Mouse (Mus musculus) limb, embryonic 12.5 days (tissue): ENCODE results near the gene Sars. TPM values are rescaled to one million over a fixed set of nuclear protein-coding genes. Genes with fewer than 3 reads are reported as not detected.

Experiments
- ATAC-seq: fragments of 200-750 bp; cut with Nextera tagmentation; 2 replicates; pipeline ENCODE4 v1.8.0; 2017; ENCODE audit warnings: low read depth, moderate TSS enrichment; ENCODE audit not compliant: insufficient number of reproducible peaks, insufficient read depth, low FRiP score, low TSS enrichment
- H3K27ac ChIP-seq: fragments of 300-500 bp; sonication (generic); 2 replicates; pipeline ENCODE4 v1.5.1; 2016; ENCODE audit warnings: mild to moderate bottlenecking, moderate library complexity
- H3K27me3 ChIP-seq: fragments of 300-500 bp; sonication (generic); 2 replicates; pipeline ENCODE4 v1.6.1; 2016; ENCODE audit warnings: mild to moderate bottlenecking, moderate library complexity
- H3K36me3 ChIP-seq: fragments of 300-500 bp; sonication (generic); 2 replicates; pipeline ENCODE4 v1.6.1; 2016; ENCODE audit warnings: mild to moderate bottlenecking, moderate library complexity
- H3K4me1 ChIP-seq: fragments of 300-500 bp; sonication (generic); replicated peaks from 2 replicates; pipeline ENCODE4 v1.6.1; 2016
- H3K4me2 ChIP-seq: fragments of 300-500 bp; sonication (generic); 2 replicates; pipeline ENCODE4 v1.6.1; 2016; ENCODE audit warnings: mild to moderate bottlenecking, moderate library complexity
- H3K4me3 ChIP-seq: fragments of 300-500 bp; sonication (generic); replicated peaks from 2 replicates; pipeline ENCODE4 v1.5.1; 2016; ENCODE audit warnings: mild to moderate bottlenecking
- H3K9ac ChIP-seq: fragments of 300-500 bp; sonication (generic); replicated peaks from 2 replicates; pipeline ENCODE4 v1.6.1; 2016; ENCODE audit warnings: mild to moderate bottlenecking, moderate library complexity
- H3K9me3 ChIP-seq: fragments of 300-500 bp; sonication (generic); 2 replicates; pipeline ENCODE4 v1.6.1; 2016; ENCODE audit warnings: mild to moderate bottlenecking, moderate library complexity
- WGBS: fragments of 180-500 bp; shearing (Covaris S2); methylation state at CpG from one replicate; pipeline ENCODE4 v1.1.7; 2016; 5-methylcytosine and 5-hydroxymethylcytosine counted together
- polyA plus RNA-seq: library from polyadenylated mRNA; unstranded; fragments of >200 nt; fragmentation: Nextera tagmentation; extraction: Ambion mirVana; gene quantifications from 2 replicates; pipeline ENCODE4 v1.2.1, GENCODE M21; 2016

Gene Sars
- polyA plus RNA-seq, 1 experiment from 2014 or later, result 127 TPM

DNA sequence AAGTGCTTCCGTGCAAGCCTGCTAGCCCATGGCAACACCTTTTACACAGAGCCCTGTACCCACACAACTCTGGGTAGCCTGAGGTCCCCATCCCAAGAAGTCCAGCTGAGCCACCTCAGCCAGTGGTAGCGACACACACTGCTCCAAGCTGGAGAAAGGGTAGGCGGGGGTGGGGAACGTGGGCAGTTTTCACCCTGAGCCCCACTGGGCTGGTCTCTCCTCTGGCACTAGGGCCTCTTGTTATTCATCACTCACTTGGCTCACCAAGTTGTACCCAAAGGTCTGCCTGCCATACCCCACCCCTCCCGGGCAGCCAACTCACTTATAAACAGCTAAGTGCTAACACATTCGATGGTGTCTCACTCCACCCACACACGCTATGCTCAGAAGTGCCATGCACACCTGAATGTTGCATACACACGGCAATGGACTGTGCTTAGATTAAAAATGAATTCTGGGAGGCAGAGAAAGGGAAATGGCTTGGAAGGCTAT lies 36.4 kb downstream of the Sars start:
- Histone ChIP-seq H3K9me3 (peaks cover 5% of the 10 kb centered on the region), H3K27me3 (no peaks in the 10 kb centered on the region), H3K4me1 (peaks cover 8% of the 10 kb centered on the region), H3K4me3 (no peak overlapping the region), H3K36me3 (peaks cover 37% of the 10 kb centered on the region), H3K27ac (no peak overlapping the region), H3K4me2 (no peak overlapping the region), H3K9ac (no peak overlapping the region)
- 86% methylated on average over 8 of the region's 8 CpGs for WGBS
- ATAC-seq, result no peak

DNA sequence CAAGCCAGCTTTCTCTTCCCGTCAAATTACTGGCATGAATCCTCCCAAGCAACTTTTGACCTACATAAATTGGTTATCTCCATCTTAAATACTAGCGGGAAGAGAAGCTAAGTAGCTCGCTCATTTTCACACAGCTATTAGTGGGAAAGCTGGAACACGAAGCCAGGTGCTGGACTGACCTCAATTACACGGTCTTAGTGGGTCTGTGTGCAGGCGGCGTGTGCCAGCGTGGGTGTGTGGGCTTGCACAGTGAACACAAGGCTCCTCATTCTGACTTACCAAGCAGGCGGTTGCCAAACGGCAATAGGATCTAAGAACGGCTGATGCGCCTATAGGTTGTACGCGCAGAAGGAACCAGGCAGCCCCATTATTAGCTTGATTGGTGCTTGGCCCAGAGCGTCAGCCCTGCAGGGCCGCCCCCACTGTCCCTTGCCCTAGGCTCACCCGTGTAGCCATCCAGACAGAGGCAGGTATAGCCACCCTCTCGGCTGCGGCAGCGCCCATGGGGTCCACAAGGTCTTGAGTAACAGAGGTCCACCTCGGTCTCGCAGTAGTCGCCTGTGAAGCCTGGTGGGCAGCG lies 38.6 kb downstream of the Sars start:
- H3K4me2 ChIP-seq, result no peak overlapping the region
- H3K9ac ChIP-seq, result no peak overlapping the region
- peaks cover 19% of the 10 kb centered on the region for H3K36me3 ChIP-seq
- 92% methylated on average over 24 of the region's 24 CpGs for WGBS
- H3K27me3 ChIP-seq, result no peaks in the 10 kb centered on the region
- peaks cover 15% of the 10 kb centered on the region for H3K4me1 ChIP-seq
- H3K4me3 ChIP-seq, result no peak overlapping the region
- H3K9me3 ChIP-seq, result no peaks in the 10 kb centered on the region
- no peak overlapping the region for H3K27ac ChIP-seq
- no peak for ATAC-seq

DNA sequence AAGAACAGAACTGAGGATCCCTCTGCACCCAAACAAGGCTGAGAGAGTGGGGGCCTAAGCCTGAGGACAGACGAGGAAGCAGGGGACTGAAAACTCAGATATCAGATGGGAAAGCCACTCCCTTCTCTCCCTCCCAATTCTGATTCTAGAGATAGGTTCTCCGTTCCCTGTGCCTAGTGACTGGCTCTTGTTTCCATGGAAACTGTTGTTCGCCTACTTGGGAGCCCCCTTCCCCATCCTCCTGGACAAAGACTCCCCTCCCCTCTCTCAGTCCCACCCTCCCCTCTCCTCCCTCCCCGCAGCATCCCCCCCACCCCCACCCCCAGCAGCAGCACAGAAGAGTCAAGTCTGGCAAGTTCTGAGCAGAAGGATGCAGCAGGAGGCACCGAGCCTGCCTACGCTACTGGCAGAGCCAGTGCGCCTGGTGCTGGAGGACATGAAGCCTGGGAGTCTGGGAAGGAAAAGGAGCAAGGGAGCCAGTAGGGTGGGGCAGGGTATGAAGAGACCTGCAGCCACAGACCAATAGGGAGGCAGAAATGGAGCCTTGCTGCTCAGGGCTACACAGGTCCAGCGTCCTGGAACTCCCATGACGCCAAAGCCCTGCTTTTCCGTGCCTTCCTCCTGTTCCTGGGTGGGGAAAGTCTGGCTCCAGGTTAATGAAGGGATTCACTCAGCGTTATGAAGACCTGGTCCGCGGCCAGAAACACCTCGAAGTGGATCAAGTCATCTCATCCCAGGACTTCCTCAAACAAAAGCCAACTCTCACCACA lies 39.3 kb downstream of the Sars start:
- Histone ChIP-seq H3K27ac (no peak overlapping the region), H3K4me1 (peaks cover 15% of the 10 kb centered on the region)
- ATAC-seq, result no peak

DNA sequence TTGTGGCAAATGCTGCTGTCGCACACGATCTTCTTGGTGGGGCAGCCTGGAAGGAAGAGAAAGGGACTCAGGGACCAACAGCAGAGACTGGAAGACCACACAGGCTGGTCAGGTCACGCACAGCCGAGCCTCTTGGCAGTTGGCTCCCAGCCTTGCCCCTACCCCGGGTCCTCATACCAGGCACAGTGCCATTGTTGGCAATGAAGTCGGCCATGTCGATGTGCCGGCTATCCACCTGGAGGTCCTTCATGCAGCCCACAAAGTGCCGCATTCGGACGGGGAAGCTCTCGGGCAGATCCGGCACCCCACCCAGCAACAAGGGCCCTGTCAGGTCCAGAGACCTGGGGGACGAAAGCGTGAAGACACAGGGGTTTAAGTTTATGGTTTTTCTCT lies 42.5 kb downstream of the Sars start:
- Histone ChIP-seq H3K27ac (no peak overlapping the region), H3K4me2 (no peak overlapping the region), H3K27me3 (no peaks in the 10 kb centered on the region), H3K4me3 (no peak overlapping the region), H3K36me3 (peaks cover 31% of the 10 kb centered on the region), H3K9ac (no peak overlapping the region), H3K9me3 (no peaks in the 10 kb centered on the region), H3K4me1 (peaks cover 15% of the 10 kb centered on the region)
- ATAC-seq, result no peak
- 93% methylated on average over 15 of the region's 15 CpGs for WGBS

More for the DNA sequence above, 39.3 kb downstream of the Sars start:
- Histone ChIP-seq H3K27me3 (no peaks in the 10 kb centered on the region), H3K9me3 (no peaks in the 10 kb centered on the region), H3K4me3 (no peak overlapping the region), H3K36me3 (peaks cover 19% of the 10 kb centered on the region), H3K9ac (no peak overlapping the region), H3K4me2 (no peak overlapping the region)
- 60% methylated on average over 14 of the region's 14 CpGs for WGBS

DNA sequence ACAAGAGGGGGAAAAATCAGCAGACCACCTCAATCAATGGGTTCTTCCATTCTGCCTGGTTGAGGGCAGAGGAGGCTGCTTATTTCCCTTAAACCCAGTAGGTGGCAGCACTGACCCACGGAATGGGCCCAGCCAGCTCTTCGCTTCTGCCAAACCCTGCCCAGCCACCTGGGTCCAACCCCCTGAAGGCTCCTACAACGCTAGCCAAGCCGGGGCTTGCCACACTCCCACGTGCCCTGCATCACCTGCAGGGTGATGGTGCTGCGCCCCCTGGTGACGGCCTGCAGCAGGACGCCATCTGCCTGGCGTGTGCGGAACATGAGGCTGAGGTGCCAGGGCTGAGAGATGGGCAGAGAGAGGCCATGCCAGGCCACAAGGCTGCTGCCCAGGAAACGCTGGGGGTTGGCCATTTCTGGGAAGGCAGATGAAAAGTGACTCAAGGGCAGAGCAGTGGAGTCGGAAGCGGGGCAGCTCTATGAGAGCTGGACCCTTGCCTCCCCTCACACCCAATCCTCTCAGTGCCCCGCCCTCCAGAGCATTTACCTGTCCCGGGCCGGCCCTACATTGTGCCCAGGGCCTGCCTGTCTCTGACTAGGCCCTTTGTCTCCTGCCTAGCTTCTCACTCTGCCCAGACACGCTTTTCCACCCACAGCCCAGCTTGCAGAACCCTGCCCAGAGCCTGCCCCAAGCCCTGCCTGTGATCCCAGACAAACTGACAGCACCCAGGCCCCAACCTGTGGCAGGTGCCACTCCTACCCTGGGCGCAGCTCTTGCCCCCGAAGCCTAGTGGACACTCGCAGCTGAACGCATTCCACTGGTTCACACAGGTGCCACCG lies 43.1 kb downstream of the Sars start:
- Histone ChIP-seq H3K9me3 (no peaks in the 10 kb centered on the region), H3K4me2 (peak overlapping the region; percentile 44), H3K9ac (peak overlapping the region; percentile 18; the same call in 1 of the 2 replicates), H3K27me3 (no peaks in the 10 kb centered on the region), H3K36me3 (peaks cover 29% of the 10 kb centered on the region), H3K4me3 (no peak overlapping the region; the same call in 1 of the 2 replicates), H3K4me1 (peaks cover 15% of the 10 kb centered on the region), H3K27ac (0 out of 2 replicates have a peak overlapping the region, but pooled peaks have one; percentile 3)
- ATAC-seq, result peak; percentile 90
- WGBS, result 34% methylated on average over 22 of the region's 22 CpGs

DNA sequence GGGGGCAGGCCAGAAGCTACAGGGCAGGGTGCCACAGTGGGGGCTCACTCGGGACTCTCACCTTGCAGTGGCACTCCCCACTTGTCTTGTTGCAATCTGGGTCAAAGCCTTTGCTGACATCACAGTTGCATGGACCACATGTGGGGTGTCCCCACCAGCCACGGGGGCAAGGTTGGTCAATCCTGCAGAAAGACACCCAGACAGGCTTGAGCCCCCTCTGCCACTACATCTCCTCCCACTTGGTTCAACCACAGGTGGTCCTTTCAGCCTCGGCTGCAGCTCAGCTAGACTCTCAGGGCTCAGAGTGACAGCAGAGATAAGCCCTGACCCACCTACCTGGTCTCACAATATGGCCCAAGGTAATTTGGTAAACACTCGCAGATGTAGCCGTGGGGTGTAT lies 44.6 kb downstream of the Sars start:
- Histone ChIP-seq H3K4me3 (no peak overlapping the region), H3K27me3 (no peaks in the 10 kb centered on the region), H3K4me2 (no peak overlapping the region), H3K9me3 (no peaks in the 10 kb centered on the region), H3K36me3 (peaks cover 22% of the 10 kb centered on the region), H3K4me1 (peaks cover 11% of the 10 kb centered on the region; the same call in 1 of the 2 replicates), H3K27ac (no peak overlapping the region), H3K9ac (no peak overlapping the region)
- no peak for ATAC-seq
- 83% methylated on average over 5 of the region's 5 CpGs for WGBS

DNA sequence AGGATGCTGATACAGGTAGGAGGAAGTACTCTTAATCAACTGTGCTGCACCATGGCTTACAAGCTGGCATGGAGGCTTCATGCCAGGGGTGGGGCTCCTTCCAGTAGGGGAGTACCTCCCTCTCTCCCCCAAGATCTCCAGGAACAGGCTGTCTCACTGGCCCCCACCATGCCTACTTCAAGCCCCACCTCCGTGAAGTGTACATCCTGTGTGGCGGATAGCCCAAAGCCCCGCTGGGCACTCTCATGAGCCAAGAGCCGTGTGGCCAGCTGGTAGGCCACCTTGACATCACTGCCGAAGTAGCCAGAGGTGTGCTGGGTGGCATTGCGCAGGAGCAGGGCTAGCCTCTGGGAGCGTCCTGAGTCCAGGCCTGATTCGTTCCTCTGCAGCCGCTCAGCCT lies 46.7 kb downstream of the Sars start:
- Histone ChIP-seq H3K27me3 (no peaks in the 10 kb centered on the region), H3K4me3 (no peak overlapping the region), H3K4me1 (0 out of 2 replicates have a peak, but pooled peaks cover 8% of the 10 kb centered on the region), H3K9me3 (no peaks in the 10 kb centered on the region), H3K4me2 (no peak overlapping the region), H3K36me3 (peaks cover 19% of the 10 kb centered on the region), H3K9ac (no peak overlapping the region), H3K27ac (no peak overlapping the region)
- 88% methylated on average over 9 of the region's 9 CpGs for WGBS
- no peak for ATAC-seq

DNA sequence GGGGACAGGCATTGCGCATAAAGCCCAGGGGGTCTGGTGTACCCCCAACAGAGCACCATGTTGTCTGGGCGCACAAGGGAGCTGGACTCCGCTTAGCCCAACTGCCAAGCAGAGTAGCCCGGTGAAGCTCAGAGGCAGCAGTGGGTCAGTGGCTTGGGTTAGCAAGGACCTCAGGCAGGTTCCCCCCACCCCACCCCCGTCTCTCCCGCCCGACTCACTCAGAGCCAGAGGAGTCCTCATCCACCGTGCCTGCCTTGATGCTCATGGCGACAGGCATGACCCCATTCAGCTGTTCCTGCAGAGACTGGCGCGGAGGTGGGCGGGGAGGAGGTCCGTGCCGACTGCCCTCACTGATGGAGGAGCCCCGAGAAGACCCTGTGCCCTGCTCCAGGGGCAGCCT lies 52.2 kb downstream of the Sars start:
- no peak overlapping the region for H3K27ac ChIP-seq
- H3K4me3 ChIP-seq, result no peak overlapping the region
- ATAC-seq, result no peak
- no peaks in the 10 kb centered on the region for H3K27me3 ChIP-seq
- 46% methylated on average over 15 of the region's 15 CpGs for WGBS
- H3K4me1 ChIP-seq, result peaks cover 15% of the 10 kb centered on the region
- peaks cover 8% of the 10 kb centered on the region for H3K36me3 ChIP-seq
- no peaks in the 10 kb centered on the region for H3K9me3 ChIP-seq
- no peak overlapping the region for H3K9ac ChIP-seq
- H3K4me2 ChIP-seq, result peak overlapping the region; percentile 8; the same call in 1 of the 2 replicates

DNA sequence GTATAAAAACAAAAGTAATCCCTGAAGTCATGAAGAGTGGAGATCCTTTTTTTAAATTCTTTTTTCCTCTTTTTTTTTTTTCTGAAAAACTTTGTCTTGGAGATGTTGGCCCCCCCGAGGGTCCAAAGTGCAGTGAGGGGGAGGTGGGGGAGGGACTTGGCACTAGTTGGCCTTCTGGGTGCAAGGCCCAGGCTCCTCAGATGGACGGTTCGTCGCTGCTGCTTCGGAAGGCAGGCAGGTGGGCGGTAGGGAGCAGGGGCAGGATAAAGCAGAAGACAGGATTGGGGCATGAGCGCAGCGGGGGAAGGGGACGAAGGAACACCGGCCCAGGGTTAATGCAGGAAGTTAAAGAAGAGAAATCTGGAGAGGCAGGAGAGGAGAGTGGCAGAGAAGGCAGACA lies 52.7 kb downstream of the Sars start:
- no peaks in the 10 kb centered on the region for H3K27me3 ChIP-seq
- H3K9me3 ChIP-seq, result no peaks in the 10 kb centered on the region
- peaks cover 15% of the 10 kb centered on the region for H3K4me1 ChIP-seq
- peaks cover 13% of the 10 kb centered on the region for H3K36me3 ChIP-seq
- WGBS, result 18% methylated on average over 10 of the region's 10 CpGs
- no peak overlapping the region for H3K4me3 ChIP-seq
- no peak overlapping the region for H3K9ac ChIP-seq
- no peak overlapping the region for H3K27ac ChIP-seq
- ATAC-seq, result no peak
- peak overlapping the region; percentile 8; the same call in 1 of the 2 replicates for H3K4me2 ChIP-seq

DNA sequence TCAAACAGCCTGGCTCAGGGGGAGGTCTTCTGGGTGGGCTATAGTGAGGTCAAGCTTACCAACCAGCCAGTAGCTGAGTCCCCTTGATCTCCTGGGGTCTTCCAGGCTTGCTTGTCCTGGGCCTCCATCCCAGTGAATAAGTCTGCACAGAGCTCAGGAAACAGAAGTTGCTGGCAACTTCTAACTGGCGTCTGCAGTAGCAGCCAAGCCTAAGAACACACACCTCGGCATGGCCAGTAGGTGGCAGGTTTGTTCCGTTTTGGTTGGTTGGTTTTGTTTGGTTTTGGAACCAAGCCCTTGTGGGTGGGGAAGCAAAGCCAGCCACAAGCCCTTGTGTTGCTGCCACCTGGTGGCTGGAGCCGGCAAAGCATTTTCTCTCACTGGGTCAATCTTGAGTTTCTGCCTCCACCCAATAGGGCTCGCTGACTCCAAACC lies 55.9 kb downstream of the Sars start:
- Histone ChIP-seq H3K27me3 (no peaks in the 10 kb centered on the region), H3K27ac (peak overlapping the region; percentile 79), H3K9me3 (no peaks in the 10 kb centered on the region), H3K4me2 (peak overlapping the region; percentile 42), H3K4me1 (peaks cover 28% of the 10 kb centered on the region), H3K36me3 (peaks cover 32% of the 10 kb centered on the region), H3K9ac (peak overlapping the region; percentile 51), H3K4me3 (no peak overlapping the region)
- WGBS, result 2% methylated on average over 5 of the region's 5 CpGs
- ATAC-seq, result peak; percentile 70

DNA sequence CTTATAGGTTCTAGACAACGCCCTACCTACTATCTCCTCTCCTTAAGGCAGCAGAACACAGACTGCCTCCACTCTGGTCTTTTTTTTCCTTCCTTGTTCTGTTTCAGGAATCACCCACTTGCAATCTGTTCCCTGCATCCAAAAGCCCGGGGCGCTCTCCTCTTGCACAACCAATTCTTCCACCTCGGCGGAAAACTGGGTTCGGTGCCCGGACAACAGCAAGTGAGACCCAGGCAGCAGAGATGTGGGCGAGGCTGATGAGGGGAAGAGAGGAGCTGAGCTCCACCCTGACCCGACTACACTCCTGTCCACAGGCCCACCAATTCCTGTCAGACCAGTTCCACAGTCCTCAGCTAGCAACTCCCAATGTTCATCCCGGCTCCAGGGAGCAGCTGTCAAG lies 58.8 kb downstream of the Sars start:
- Histone ChIP-seq H3K4me1 (peaks cover 43% of the 10 kb centered on the region), H3K27me3 (no peaks in the 10 kb centered on the region), H3K4me2 (no peak overlapping the region), H3K27ac (no peak overlapping the region), H3K9me3 (no peaks in the 10 kb centered on the region), H3K9ac (no peak overlapping the region), H3K36me3 (peaks cover 30% of the 10 kb centered on the region), H3K4me3 (no peak overlapping the region)
- no peak for ATAC-seq
- WGBS, result 88% methylated on average over 10 of the region's 10 CpGs
